Mouse (Mus musculus) ES-E14 (cell line): ENCODE results near the gene Mrgbp.

Source experiments
- CHD2 ChIP-seq: IDR thresholded peaks from 2 replicates; pipeline ENCODE4 v1.6.1; 2014; ENCODE audit warnings: mild to moderate bottlenecking, low read depth, low read length, inconsistent platforms
- ZNF384 ChIP-seq: IDR thresholded peaks from 2 replicates; pipeline ENCODE4 v1.6.1; 2012; ENCODE audit warnings: low read depth, low read length, inconsistent platforms

- no peak for TF ChIP-seq CHD2
- TF ChIP-seq ZNF384, result no peak
Measured at GRCm38 (mm10) chr2:180545046-180545445, 36.1 kb upstream of the Mrgbp start.
